Mouse (Mus musculus): Measurements from ENCODE around the gene Wdr35.

- TF ChIP-seq CTCF (IDR thresholded peaks at IDR 0.05; ENCODE audit: borderline replicate concordance, insufficient read depth, low read length) (no peak), POLR2A (IDR thresholded peaks at IDR 0.05; ENCODE audit: low read depth, low read length) (no peak)
These were observed 57.5 kb downstream of the Wdr35 start for GRCm38 (mm10) chr12:9031166-9031565.
